Mouse (Mus musculus) urinary bladder, postnatal 36 days (tissue): ENCODE measurements around the gene Gng12.
"Not testable (repeated sequence)": the region's sequence is repeated elsewhere in the genome, so short reads cannot be mapped to it uniquely, and the experiment has no call there.

Source experiments
- DNase-seq, 2 experiments: peaks; one replicate each; pipeline ENCODE4 v3.0.0; 2022; ENCODE audit warnings: low spot score in 2 of 2, mixed read lengths in 1 of 2

Gene Gng12

DNA sequence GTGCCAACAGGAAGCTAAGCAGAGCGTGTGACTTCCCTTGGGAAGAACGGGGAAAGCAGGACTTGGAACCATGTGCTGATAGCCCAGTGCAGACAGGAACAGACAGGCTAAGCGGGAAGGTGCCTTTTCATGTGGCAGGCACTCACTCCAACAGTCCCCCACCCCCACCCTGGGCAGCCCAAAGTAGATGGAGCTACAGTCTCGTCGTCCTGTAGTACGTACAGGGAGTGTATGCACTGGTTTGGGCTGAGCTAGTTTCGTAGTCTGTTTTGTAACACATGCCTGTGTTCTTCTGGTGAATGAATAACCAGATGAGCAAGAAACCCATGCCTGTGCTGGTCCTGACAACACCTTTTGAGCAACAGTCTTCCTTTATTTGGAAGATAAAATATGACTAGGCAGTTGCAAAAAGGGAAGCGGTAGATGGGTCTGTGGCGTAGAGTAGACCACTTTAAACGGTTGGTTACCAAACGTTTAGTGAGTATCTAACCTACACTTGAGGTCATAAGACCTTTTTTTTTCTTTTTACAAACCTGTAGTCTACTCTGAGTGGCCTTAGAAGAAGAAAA lies 57.8 kb downstream of the Gng12 start:
- no peak for DNase-seq

DNA sequence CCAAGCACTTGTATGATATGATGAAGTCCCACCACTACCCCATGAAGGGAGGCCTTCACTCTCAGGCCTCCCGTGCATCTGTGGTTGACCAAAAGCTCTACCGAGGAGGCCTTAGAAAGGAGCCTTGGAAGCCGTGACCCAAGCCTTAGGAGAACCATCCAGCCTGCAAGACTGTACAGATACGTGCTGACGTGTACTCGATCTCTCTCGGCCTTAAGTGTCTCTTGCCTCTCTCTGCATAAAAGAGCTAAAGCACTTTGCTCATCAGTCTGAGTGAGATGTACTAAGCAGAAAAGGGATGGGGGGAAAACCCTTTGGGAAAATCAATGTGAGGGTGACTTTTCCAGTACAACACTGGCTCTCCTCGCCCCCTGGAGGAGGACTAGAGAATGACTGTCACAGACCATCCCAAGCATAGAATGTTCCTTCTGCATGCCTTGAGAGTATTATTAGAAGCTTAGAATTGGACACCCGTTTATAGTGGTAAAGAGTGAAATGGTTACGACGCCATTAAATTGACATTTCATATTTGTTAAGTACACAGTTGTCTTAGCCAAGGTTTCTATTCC lies 59.0 kb downstream of the Gng12 start:
- DNase-seq, result peak; percentile 14 to 17

DNA sequence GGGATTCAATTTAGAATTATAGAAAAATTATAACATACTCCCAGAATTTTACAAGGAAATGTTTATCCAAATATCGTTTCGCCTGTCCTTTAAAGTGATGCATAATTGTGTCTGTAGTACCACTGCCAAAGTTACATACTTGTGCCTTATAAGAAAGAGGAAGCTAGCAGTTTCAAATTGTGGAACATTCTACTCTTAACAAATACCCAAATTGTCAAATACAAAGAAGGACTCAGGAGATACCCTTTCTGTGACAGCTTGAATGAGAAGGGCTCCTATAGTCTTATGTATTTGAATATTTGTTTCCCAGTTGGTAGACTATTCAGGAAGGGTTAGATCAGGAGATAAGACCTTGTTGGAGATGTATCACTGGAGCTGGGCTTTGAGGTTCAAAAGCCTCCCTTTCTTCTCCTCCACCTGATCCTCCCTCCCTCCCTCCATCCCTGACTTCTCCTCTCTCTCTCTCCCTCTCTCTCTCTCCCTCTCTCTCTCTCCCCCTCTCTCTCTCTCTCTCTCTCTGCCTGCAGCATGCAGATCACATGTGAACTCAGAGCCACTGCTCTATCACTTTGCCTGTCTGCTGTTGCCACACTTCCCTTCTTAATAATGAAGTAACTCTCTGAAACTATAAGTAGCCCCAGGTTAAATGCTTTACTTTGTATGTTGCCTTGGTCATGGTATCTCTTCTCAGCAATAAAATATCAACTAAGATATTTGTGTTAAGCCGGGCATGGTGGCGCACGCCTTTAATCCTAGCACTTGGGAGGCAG lies 62.5 kb downstream of the Gng12 start:
- DNase-seq, result no peak

DNA sequence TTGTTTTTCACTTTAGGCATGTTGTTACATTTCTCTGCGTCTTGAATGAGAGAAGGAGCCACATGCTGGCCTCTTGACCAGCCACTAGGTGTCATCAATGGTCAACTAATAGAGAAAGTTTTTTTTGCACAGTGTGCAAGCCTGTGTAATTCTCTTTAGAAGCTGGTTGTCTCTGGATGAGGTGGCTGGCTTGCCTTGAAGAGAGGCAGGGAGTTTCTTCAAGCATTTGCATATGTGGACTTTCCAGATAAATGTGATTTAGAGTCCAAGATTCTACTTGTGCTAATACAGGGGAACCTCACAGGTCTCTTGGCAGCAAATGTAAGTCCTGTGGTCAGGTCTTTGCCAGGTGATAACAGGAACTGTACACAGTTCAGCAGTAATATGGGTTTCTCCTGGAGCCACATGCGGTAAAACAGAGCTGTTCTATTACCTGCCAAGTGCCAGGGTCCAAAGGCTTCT lies 66.4 kb downstream of the Gng12 start:
- peak; percentile 29 to 30 for DNase-seq

DNA sequence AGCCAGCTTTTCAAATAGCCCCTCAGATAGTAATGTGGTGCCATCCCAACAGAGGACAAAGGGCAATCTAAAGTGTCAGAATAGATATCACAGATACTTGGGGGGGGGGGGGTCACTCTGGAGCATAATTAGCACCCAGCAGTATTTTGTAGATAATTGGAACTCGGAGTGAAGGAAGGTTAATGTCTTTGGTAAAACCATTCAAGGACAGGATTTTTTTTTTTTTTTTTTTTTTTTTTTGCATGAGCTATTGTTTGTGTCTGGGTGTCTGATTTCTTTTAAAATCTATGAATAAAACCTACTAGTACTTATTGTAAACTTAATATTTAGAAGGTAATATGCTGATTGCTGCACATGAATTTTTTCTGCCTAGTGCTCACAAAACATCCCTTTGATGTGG lies 66.9 kb downstream of the Gng12 start:
- DNase-seq, result no peak

DNA sequence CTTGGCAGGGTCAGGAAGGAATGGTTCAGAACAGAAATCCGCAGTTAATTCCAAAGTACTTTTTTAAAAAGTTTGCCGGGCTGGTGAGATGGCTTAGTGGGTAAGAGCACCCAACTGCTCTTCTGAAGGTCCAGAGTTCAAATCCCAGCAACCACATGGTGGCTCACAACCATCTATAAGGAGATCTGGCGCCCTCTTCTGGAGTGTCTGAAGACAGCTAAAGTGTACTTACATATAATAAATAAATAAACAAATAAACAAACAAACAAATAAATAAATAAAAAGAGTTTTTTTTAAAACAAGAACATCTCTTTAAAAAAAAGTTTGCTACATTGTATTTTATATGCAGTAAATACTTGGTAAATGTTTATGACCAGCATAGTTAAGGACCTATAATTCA lies 67.5 kb downstream of the Gng12 start:
- not testable (repeated sequence) for DNase-seq

DNA sequence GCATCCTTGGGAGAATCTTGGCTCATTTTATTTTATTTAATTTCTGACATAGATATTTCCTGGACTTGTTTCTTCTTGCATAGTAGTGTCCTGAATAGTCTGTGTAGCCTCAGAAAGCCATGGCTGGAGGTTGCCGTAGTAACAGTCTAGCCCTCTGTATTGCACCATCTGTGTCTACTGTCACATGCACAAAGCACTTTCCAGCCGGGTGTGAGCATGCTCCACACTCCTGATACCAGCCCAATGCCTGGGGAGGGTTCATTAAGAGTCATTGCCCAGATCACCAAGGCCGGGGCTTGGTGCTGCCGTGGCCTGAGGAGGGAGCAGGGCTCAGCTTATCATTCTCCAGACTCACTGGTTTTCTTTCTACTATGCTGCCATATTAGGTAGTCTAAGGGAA lies 68.0 kb downstream of the Gng12 start:
- peak in 1 of 2 experiments; percentile 36 for DNase-seq

DNA sequence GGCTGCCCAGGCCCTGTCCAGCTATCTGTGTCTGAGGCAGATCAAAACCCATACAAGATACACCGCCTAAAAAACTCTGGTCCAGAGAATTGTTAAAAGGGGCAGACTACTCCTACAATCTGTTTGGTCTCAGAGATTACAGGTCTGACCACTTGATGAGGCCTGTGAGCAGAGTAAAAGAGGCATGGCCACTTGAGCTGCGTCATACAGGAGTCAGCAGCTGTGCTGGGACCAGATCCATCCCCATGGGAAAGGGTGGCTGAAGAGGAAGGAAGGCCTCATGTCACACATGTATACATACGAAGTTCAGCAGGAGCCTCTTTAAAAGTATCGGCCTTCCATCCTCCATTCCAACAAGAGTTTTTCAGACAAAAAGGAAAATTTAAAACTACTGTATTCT lies 69.0 kb downstream of the Gng12 start:
- no peak for DNase-seq

DNA sequence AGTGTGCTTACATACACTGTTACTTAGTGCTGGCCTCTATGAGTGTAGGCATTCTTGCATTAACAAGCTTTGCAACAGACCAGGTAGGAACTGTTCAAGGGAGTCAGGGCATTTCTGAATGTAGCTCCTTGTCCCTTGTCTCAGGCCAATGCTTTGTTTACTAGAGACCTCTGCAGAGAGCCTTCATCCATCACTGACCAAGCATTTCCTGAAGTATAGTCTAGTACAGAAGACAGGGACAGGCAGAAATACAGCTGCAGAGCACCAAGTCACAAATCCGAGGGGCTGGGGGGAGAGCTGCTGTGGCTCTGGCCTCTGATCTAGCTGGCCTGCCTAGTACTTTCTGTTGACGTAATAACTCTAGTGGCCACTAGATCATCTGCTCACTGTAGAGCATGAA lies 71.6 kb downstream of the Gng12 start:
- no peak for DNase-seq

DNA sequence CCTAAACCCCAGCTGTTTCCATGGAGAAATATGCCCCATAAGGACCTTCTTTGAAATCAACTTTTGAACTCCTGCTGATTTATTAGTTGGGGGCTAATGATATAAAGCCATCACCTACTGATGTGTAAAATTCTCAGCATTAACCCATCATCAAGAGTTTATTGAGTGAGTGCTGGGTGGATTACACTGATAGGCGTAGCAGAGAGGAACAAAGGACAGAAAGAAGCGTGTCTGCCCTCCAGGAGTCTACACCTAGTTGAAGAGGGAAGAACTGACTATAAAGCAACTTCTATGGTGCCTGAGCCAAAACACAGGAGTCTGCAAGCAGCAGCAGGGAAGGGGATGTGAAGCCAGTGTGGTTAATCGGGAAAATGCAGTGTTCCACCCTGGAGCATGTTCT lies 73.2 kb downstream of the Gng12 start:
- no peak for DNase-seq

DNA sequence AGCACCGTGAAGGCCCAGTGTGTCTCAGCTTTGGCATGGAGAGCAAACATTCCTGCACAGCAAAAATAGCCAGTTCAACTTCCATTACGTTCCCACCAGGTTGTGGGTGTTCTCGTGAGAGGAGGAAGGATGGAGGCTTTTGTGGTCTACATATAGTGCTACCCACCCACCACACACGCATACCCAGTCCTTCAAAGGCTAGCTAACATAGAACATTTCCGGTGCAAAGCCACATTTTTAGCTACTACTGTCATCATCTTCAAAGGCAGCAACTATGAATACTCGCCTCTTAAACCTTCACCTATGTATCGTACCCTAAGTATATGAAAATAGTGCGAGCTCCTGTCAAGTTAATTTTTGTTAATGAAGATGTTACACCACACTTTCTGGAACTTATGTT lies 76.1 kb downstream of the Gng12 start:
- no peak for DNase-seq

DNA sequence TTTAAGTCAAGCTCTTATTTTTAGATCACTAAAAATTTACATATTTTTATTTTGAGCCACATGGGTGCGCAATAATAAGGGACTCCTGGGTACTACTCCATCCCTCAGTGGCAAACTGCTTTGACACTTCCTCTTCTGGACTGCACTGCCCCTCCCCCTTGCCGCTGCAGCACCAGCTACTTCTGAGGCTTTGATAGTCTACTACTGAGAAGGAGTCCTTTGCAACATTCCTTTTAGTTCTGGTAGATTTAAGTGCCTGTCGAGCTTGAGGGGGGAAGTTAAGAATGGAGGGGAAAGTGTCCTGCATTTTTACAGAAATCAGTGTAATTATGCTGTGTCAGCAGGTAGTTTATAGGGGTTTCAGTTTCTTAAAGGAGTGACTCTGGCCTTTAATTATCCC lies 77.0 kb downstream of the Gng12 start:
- DNase-seq, result no peak

DNA sequence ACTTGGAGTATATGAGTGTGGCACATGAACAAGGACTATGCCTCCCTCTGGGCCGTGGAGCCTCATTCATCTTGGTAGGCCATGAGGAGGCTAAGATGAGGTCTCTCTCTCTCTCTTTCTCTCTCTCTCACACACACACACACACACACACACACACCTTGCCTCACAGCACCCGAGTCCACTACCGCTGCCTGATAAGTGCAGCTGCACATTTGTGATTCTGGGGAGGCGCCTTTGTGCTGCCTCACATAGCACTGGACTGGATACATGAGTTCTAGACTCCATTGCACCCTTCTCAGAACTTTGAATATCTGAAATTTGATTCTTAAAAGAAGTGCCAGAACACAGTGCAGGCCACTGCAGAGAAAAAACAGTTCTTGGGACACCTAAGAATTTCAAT lies 79.3 kb downstream of the Gng12 start:
- DNase-seq, result no peak

DNA sequence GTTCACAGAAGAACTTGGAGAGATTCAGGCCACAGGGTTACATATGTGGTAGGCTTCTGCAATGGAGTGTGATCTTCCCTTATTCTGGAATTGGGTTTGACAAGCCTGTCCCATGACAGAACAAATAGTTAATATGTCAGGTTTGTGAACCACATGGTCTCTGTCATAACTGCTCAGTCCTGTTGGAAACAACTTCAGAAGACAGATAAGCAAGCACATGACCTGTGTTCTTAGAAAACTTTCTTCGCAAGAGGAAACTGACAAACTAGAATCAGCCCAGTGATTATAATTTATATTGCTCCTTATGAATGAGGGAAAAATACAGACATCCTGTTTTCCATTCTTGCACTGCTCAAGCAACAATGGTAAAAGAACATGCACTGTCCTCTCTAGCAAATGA lies 83.0 kb downstream of the Gng12 start:
- no peak for DNase-seq

DNA sequence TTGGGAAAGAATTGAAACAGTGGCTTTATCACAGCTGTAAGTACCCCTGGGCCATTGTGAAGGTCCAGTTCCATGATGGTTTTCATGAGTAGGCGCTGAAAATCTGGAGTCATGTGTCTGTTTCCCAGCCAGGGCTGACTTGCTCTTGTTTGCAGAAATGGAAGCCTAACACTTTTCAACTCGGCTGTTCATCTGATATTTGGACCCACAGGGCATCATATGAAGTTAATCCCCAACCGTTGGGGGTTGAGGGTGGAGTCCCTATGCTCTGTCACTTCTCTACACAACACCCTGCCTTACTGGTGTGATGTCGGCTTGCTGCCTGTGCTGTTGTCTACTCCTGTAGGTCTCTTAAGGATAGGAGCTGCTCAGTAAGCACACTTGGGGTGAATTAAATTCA lies 83.8 kb downstream of the Gng12 start:
- no peak for DNase-seq

DNA sequence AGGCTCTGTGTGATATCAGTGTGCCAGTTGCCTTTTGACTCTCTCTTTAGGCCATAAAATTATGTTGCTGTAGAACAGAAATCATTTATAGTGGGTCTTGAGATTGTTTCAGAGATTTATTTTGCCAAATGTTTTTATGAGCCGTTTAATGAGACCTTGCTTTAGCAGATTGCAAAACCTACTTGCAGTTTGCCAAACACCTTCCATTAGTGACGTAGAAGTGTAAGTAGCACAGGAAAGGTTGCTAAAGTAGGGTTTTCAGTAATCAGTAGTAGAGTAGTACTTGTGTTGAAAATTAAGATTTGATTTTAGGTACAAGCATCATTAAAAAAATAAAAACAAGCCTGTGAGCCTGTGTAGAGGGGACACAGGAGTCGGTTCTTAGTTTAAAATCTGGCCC lies 85.2 kb downstream of the Gng12 start:
- DNase-seq, result no peak

DNA sequence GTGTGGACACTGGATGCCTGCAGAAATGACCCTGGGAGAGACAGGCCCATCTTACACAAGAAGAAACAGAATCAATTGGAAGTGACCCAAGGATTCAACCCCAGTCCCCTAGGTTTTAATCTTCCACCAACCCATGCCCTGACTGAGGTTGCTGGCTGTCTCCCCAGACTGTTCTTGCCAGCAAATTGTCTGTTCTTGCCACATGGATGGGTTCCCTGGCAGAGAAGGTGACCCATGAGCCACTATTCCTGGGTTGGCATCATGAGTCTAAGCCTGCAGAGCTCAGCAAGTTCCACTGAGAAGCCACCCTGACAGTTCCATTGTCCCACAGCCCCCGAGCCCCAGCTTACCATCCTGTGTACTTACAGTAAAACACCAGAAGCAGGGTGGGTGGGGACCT lies 85.7 kb downstream of the Gng12 start:
- peak in 1 of 2 experiments; percentile 49 for DNase-seq

DNA sequence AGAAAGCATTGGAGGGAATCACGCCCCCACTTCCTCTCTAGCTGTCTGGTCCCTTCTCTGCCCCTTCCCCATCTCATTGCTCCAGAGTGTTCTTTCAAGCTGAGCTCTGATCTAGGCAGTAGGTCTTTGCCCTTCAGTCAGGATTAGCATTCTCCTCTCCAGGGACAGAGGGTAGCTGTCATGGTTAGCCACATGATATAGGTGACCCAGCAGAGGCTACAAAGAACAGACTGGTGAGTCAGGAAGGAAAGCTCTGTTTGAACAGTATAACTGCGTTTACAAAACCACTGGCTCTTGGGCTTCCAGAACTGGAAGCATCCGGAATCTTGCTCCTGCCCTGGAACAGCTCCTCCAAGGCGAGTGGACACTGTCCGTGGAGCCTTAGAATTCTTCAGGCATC lies 87.9 kb downstream of the Gng12 start:
- DNase-seq, result no peak

DNA sequence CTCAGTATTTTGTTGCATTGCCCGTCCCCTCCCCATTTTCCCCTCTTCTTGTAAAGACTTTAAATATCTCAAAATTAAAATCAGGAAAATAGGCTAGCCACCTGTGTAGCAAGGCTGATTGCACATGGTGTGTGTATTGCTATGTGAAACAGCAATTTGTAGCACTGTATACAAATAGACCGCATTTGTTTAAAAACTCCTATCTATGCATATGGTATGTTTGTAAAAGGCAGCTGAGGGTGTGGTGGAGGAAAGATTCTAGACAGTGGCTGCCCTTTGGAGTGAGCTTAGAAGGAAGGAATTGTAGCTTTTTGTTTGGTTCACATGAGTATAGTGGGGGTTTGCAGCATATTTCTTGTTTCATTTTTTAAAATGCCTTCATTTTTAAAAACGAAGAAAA lies 88.5 kb downstream of the Gng12 start:
- DNase-seq, result no peak

DNA sequence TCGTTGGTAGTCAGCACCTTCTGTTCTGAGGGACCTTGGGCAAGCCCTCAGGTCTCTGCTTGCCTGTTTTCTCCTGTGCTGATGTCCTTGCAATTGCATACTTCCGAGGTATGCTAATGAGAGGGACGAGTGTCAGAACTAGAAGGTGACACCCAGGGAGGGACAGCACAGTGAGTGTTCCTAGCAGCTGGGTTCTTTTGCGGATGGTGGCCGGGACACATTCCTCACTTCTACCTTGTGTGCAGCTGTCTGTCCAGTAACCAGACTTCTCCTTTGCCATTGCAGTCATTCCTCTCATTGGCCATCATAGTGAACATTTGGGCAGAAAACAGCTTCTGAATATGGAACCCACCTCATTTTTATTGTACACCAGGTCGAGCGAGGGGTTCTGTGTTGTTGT lies 89.3 kb downstream of the Gng12 start:
- no peak for DNase-seq

DNA sequence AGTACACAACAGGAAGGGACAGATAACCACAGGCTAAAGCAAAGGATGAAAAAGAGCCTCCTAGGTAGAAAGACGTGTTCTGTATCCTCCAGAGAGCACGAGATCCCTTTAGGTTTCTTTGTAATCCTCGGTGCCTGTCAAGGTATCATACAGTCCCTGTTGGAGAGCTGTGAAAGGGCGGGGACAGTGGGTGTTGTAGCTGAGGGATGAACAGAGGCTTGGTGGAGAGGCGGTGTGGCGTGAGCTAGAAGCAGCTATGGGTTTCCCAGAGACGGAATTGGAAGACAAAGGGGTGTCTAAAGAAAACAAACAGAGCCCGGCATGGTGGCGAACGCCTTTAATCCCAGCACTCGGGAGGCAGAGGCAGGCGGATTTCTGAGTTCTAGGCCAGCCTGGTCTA lies 89.9 kb downstream of the Gng12 start:
- DNase-seq, result no peak

DNA sequence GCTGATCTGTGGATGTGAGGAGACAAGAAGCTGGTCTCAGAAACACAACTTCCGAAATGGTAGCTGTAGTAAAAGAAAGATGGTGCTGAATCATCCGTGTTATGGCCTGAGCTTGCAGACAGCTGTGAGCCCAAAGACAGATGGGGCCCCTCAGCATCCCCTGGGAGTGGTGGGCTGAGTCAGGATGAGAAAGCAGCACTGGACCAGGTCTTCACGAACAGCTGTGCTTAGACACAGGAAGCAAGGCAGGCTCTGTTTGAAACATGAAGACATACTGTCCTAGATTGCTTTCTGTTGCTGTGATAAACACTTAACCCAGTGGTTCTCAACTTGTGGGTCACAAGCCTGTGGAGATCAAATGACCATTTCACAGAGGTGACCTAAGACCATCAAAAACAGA lies 91.4 kb downstream of the Gng12 start:
- peak in 1 of 2 experiments; percentile 19 for DNase-seq

DNA sequence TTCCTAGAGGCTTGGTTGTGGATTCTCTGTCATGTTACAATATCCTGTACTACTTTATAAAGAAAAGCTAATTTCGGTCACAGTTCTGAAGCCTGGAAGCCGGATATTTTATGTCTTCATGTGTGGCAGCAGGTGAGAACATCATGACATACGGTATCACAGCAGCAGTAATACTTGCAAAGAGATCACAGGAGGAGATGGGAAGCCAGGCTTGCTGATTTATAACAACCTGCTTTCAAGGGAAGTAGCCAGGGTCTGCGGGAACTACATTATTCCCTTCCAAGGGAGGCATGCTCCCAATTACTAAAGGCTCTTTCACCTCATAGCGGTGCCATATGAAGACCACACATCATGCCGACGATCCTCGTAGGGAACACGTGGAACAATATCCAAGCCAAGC lies 92.2 kb downstream of the Gng12 start:
- DNase-seq, result no peak
